Mouse (Mus musculus): ENCODE results near the gene Nudt14.

- TF ChIP-seq GATA1 (IDR thresholded peaks at IDR 0.05; ENCODE audit: low read length) (no peak), TAL1 (IDR thresholded peaks at IDR 0.05; ENCODE audit: low read length) (no peak)
Measured at GRCm38 (mm10) chr12:112955800-112956199, 13.9 kb upstream of the Nudt14 start.
